Mouse (Mus musculus) C2C12 (cell line): Measurements from ENCODE around the gene Calm3.

Experiments
- CEBPB ChIP-seq: IDR thresholded peaks from one replicate; pipeline ENCODE4 v1.6.1; 2011; ENCODE audit warnings: low read depth, mild to moderate bottlenecking, control low read depth, moderate library complexity
- CTCF ChIP-seq: IDR thresholded peaks from one replicate; pipeline ENCODE4 v1.5.1; 2011; ENCODE audit not compliant: control insufficient read depth, insufficient read depth, insufficient read length
- MAX ChIP-seq: IDR thresholded peaks from one replicate; pipeline ENCODE4 v1.6.1; 2011; ENCODE audit warnings: mild to moderate bottlenecking, control low read depth
- MYOG ChIP-seq: IDR thresholded peaks from one replicate; pipeline ENCODE4 v1.6.1; 2011; ENCODE audit not compliant: control insufficient read depth, insufficient read length; ENCODE audit errors: extremely low read depth
- USF1 ChIP-seq: IDR thresholded peaks from one replicate; pipeline ENCODE4 v1.6.1; 2011; ENCODE audit warnings: low read depth, mild to moderate bottlenecking, control low read depth, moderate library complexity

- no peak for TF ChIP-seq CTCF
- TF ChIP-seq MAX = no peak
- TF ChIP-seq USF1 = no peak
- no peak for TF ChIP-seq CEBPB
- TF ChIP-seq MYOG = no peak
These were observed 52.3 kb downstream of the Calm3 start for GRCm38 (mm10) chr7:16871600-16871999.
